9 mouse cellular contexts compared by ENCODE assay signal in genomic region chr15:80215716-80216479, GRCm38 (mm10). TPM values are rescaled to one million over a fixed set of nuclear protein-coding genes. Genes with fewer than 3 reads are reported as not detected.
DNase-seq lines count a peak whose midpoint lies in the region; ATAC-seq lines count a peak whose summit lies in the region.
"Had no signal": no experiment of that assay in that cellular context is flagged by ENCODE, and none has a peak within 500 bp of the region (broad histone marks: within the 10 kb centered on the region; RNA-seq: fewer than 3 reads in every experiment).

No protein-coding gene starts in this region.

- no peaks in the 10 kb centered on the region for H3K27me3 ChIP-seq in embryonic facial prominence, embryonic 11.5 days (ENCODE audit: control insufficient read depth, insufficient read depth, low read length)
- H3K27me3 ChIP-seq: lung, embryonic 15.5 days had no signal

- 15% methylated on average over 10 of the region's 10 CpGs for WGBS in embryonic facial prominence, embryonic 11.5 days

- peaks cover 3% of the 10 kb centered on the region; the same call in 1 of the 2 replicates for H3K36me3 ChIP-seq in embryonic facial prominence, embryonic 11.5 days (replicated peaks; ENCODE audit: control insufficient read depth, insufficient read depth, low read depth, low read length)

- H3K27ac ChIP-seq in embryonic facial prominence, embryonic 11.5 days (replicated peaks; ENCODE audit: low read depth, low read length): no peak overlapping the region
- H3K27ac ChIP-seq: lung, embryonic 15.5 days had no signal

- H3K9ac ChIP-seq in embryonic facial prominence, embryonic 11.5 days (replicated peaks; ENCODE audit: low read length): no peak overlapping the region
- H3K9ac ChIP-seq: lung, embryonic 15.5 days had no signal

- no peak for ATAC-seq in embryonic facial prominence, embryonic 11.5 days (replicated peaks; ENCODE audit: insufficient number of reproducible peaks, low FRiP score, low TSS enrichment, low read depth)

- no peak overlapping the region for H3K4me2 ChIP-seq in embryonic facial prominence, embryonic 11.5 days (ENCODE audit: low read depth, low read length)
- H3K4me2 ChIP-seq: lung, embryonic 15.5 days had no signal

- peak; percentile 53 to 59 for DNase-seq in cerebellum, adult 18-20 months
- DNase-seq in cerebellum, adult 9-11 months: no peak
- peak; percentile 46 for DNase-seq in layer of hippocampus, adult 11-12 months (ENCODE audit: low spot score)
- no peak for DNase-seq in layer of hippocampus, postnatal 14 days (ENCODE audit: low spot score in 2 of 2)
- peak; percentile 58 to 65 for DNase-seq in B cell, adult 2 months
- DNase-seq in embryonic facial prominence, embryonic 11.5 days (ENCODE audit: low spot score): peak; percentile 33
- peak; percentile 59 for DNase-seq in thymus, postnatal 0 days (ENCODE audit: low spot score)
- no peak for DNase-seq in frontal cortex, postnatal 10 days (ENCODE audit: low spot score in 2 of 2)

- H3K4me1 ChIP-seq in embryonic facial prominence, embryonic 11.5 days (ENCODE audit: control insufficient read depth, insufficient read depth, low read length): peaks cover 3% of the 10 kb centered on the region; the same call in 1 of the 2 replicates

- H3K9me3 ChIP-seq in embryonic facial prominence, embryonic 11.5 days (replicated peaks; ENCODE audit: control insufficient read depth, low read length): no peaks in the 10 kb centered on the region
- H3K9me3 ChIP-seq: lung, embryonic 15.5 days had no signal

- no peak overlapping the region for H3K4me3 ChIP-seq in embryonic facial prominence, embryonic 11.5 days (ENCODE audit: low read depth, low read length)
- H3K4me3 ChIP-seq: lung, embryonic 15.5 days had no signal

RNA-seq across cellular contexts. Expression of gene Mief1, which starts 17.9 kb away (rescaled TPM):
- total RNA-seq in layer of hippocampus, postnatal 14 days (2021): 10 to 100 TPM; 35.4 to 36.2 TPM
- polyA plus RNA-seq in embryonic facial prominence, embryonic 11.5 days (2014; fragmentation: Nextera tagmentation; extraction: Ambion mirVana): 35.7 and 36.7 TPM in 2 replicates
- 25.3 and 27.7 TPM in 2 replicates for polyA plus RNA-seq in thymus, postnatal 0 days (2015; fragmentation: Nextera tagmentation; extraction: Ambion mirVana)

RNA-seq across cellular contexts. Expression of gene AC140267.1, which starts 19.7 kb away (rescaled TPM):
- total RNA-seq in layer of hippocampus, postnatal 14 days (2021): 10 to 100 TPM; 11.0 to 22.8 TPM
- polyA plus RNA-seq in embryonic facial prominence, embryonic 11.5 days (2014; fragmentation: Nextera tagmentation; extraction: Ambion mirVana): not detected in 2 replicates
- polyA plus RNA-seq in thymus, postnatal 0 days (2015; fragmentation: Nextera tagmentation; extraction: Ambion mirVana): not detected in 2 replicates
- polyA plus RNA-seq: lung, embryonic 15.5 days had no signal

RNA-seq across cellular contexts. Expression of gene Atf4, which starts 39.1 kb away (rescaled TPM):
- 10 to 100 TPM; 96.2 to 96.4 TPM for total RNA-seq in layer of hippocampus, postnatal 14 days (2021)
- 120 and 123 TPM in 2 replicates for polyA plus RNA-seq in embryonic facial prominence, embryonic 11.5 days (2014; fragmentation: Nextera tagmentation; extraction: Ambion mirVana)
- 103 and 106 TPM in 2 replicates for polyA plus RNA-seq in thymus, postnatal 0 days (2015; fragmentation: Nextera tagmentation; extraction: Ambion mirVana)

RNA-seq across cellular contexts. Expression of gene Mgat3, which starts 42.4 kb away (rescaled TPM):
- 100 to 1,000 TPM; 103 to 106 TPM for total RNA-seq in layer of hippocampus, postnatal 14 days (2021)
- 9.9 and 10.5 TPM in 2 replicates for polyA plus RNA-seq in embryonic facial prominence, embryonic 11.5 days (2014; fragmentation: Nextera tagmentation; extraction: Ambion mirVana)
- 4.7 and 5.0 TPM in 2 replicates for polyA plus RNA-seq in thymus, postnatal 0 days (2015; fragmentation: Nextera tagmentation; extraction: Ambion mirVana)

RNA-seq across cellular contexts. Expression of gene Rps19bp1, which starts 48.2 kb away (rescaled TPM):
- 10 to 100 TPM; 32.0 to 33.0 TPM for total RNA-seq in layer of hippocampus, postnatal 14 days (2021)
- polyA plus RNA-seq in embryonic facial prominence, embryonic 11.5 days (2014; fragmentation: Nextera tagmentation; extraction: Ambion mirVana): 81.3 and 83.1 TPM in 2 replicates
- polyA plus RNA-seq in thymus, postnatal 0 days (2015; fragmentation: Nextera tagmentation; extraction: Ambion mirVana): 56.7 and 58.4 TPM in 2 replicates

Comparison
In these comparisons a context has a peak if more than half of its experiments do, and no peak if none do; other contexts are left out.
1. DNase-seq: peak in cerebellum, adult 18-20 months (2 of 2), layer of hippocampus, adult 11-12 months (single experiment), B cell, adult 2 months (2 of 2), embryonic facial prominence, embryonic 11.5 days (single experiment) and thymus, postnatal 0 days (single experiment); none in cerebellum, adult 9-11 months (single experiment), layer of hippocampus, postnatal 14 days (0 of 2) and frontal cortex, postnatal 10 days (0 of 2).